Mouse (Mus musculus): ENCODE results near the gene Apba1. TPM values are rescaled to one million over a fixed set of nuclear protein-coding genes. Genes with fewer than 3 reads are reported as not detected.

Gene Apba1
- polyA plus RNA-seq, 1 experiment from 2014 or later = 0.02 TPM

GRCm38 (mm10) chr19:23779130-23779529, 20.4 kb downstream of the Apba1 start:
- H3K27me3 ChIP-seq = no peaks in the 10 kb centered on the region
- no peak overlapping the region for H3K4me3 ChIP-seq (replicated peaks)
- no peaks in the 10 kb centered on the region for H3K36me3 ChIP-seq
- H3K27ac ChIP-seq = no peak overlapping the region
- H3K4me1 ChIP-seq (replicated peaks) = no peaks in the 10 kb centered on the region
- no peaks in the 10 kb centered on the region for H3K9me3 ChIP-seq (replicated peaks)
- H3K9ac ChIP-seq = no peak overlapping the region
- ATAC-seq (ENCODE audit: low read depth) (no peak), DNase-seq (no peak)
- H3K4me2 ChIP-seq = no peak overlapping the region

DNA sequence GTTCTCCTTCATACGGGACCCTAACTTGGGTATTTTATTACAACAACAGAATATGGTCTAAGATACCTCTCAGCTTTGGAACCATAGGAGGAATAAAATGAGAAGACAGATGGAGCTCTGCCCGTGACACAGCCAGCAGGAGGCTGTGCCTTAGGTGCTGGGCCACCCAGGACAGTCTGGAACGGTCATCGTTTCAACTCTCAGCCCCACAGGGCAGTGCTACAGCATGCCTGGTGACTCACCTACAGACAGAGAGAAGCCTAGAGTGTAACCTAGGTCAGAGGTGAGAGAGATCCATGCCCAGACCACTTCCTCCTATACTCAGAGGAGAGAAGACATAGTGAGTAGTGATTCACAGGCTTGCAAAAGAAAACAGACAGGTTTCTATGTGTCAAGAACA, 21.4 kb downstream of the Apba1 start:
- ATAC-seq (ENCODE audit: low read depth) (no peak), DNase-seq (no peak)
- no peak overlapping the region for H3K4me3 ChIP-seq (replicated peaks)
- 65% methylated on average over 4 of the region's 4 CpGs for WGBS (ENCODE audit: insufficient replicate concordance)
- H3K4me1 ChIP-seq (replicated peaks) = no peaks in the 10 kb centered on the region
- no peaks in the 10 kb centered on the region for H3K9me3 ChIP-seq (replicated peaks)
- H3K27ac ChIP-seq = no peak overlapping the region
- H3K36me3 ChIP-seq = no peaks in the 10 kb centered on the region
- H3K9ac ChIP-seq = no peak overlapping the region
- no peaks in the 10 kb centered on the region for H3K27me3 ChIP-seq
- no peak overlapping the region for H3K4me2 ChIP-seq

DNA sequence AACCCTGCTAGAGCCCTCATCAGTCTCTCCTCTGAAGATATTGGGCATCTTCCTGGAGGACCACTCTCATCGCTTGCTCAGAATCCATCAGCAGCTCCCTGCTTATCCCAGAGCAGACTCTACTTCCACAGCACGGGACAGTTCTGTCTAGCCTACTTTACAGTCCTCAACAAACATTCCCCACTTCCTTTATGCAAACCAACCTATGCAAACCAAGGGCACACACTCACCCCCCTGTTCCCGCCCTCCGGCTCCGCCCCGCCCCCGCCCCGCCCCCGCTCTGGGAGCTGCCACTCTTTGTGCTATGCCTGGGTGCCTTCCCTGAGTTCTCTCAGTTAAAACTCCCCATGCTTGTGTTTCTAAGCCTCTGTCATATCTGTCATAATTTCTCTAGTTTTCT, 23.3 kb downstream of the Apba1 start:
- Histone ChIP-seq H3K27ac (no peak overlapping the region), H3K4me2 (no peak overlapping the region), H3K9me3 (replicated peaks) (no peaks in the 10 kb centered on the region), H3K4me3 (replicated peaks) (no peak overlapping the region), H3K4me1 (replicated peaks) (no peaks in the 10 kb centered on the region), H3K36me3 (no peaks in the 10 kb centered on the region), H3K27me3 (no peaks in the 10 kb centered on the region), H3K9ac (no peak overlapping the region)
- 11% methylated on average over 9 of the region's 9 CpGs for WGBS (ENCODE audit: insufficient replicate concordance)
- ATAC-seq (ENCODE audit: low read depth) (no peak), DNase-seq (no peak)

- no peak overlapping the region for H3K9ac ChIP-seq
- H3K4me3 ChIP-seq (replicated peaks) = no peak overlapping the region
- H3K27me3 ChIP-seq = no peaks in the 10 kb centered on the region
- no peak overlapping the region for H3K27ac ChIP-seq
- H3K36me3 ChIP-seq = no peaks in the 10 kb centered on the region
- no peak for ATAC-seq (ENCODE audit: low read depth)
- no peaks in the 10 kb centered on the region for H3K9me3 ChIP-seq (replicated peaks)
- 64% methylated on average over 9 of the region's 9 CpGs for WGBS (ENCODE audit: insufficient replicate concordance)
- no peak overlapping the region for H3K4me2 ChIP-seq
- no peak for DNase-seq
- H3K4me1 ChIP-seq (replicated peaks) = no peaks in the 10 kb centered on the region
These were observed 29.9 kb downstream of the Apba1 start for GRCm38 (mm10) chr19:23788420-23789132.

GRCm38 (mm10) chr19:23791704-23792103, 33.0 kb downstream of the Apba1 start:
- WGBS (ENCODE audit: insufficient replicate concordance) = 13% methylated on average over 6 of the region's 6 CpGs
- DNase-seq = no peak
- no peak for ATAC-seq (ENCODE audit: low read depth)

DNA sequence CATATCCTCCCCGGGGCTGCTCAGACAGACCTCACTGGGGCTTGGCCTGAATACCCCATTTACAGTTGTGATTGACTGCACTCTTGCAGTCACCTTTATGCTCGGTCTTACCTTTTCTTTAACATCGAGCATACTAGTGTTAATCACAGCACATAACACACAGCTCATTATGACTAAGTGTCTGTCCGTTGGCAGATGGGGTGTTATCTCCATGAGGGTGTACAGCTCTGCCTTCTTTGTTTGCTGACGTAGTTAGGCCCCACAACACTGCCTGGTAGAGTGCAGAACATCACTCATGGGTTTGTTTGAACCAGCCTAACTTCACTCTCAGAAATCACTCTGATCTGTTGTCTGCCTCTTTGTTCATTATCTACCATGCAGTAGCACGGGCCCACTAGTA, 33.9 kb downstream of the Apba1 start:
- WGBS (ENCODE audit: insufficient replicate concordance) = 57% methylated on average over 6 of the region's 6 CpGs
- no peaks in the 10 kb centered on the region for H3K4me1 ChIP-seq (replicated peaks)
- H3K9ac ChIP-seq = no peak overlapping the region
- H3K36me3 ChIP-seq = no peaks in the 10 kb centered on the region
- H3K9me3 ChIP-seq (replicated peaks) = no peaks in the 10 kb centered on the region
- H3K4me2 ChIP-seq = no peak overlapping the region
- DNase-seq (no peak), ATAC-seq (ENCODE audit: low read depth) (no peak)
- no peak overlapping the region for H3K27ac ChIP-seq
- H3K27me3 ChIP-seq = no peaks in the 10 kb centered on the region
- H3K4me3 ChIP-seq (replicated peaks) = no peak overlapping the region

More at GRCm38 (mm10) chr19:23791704-23792103, 33.0 kb downstream of the Apba1 start:
- Histone ChIP-seq H3K27me3 (no peaks in the 10 kb centered on the region), H3K27ac (no peak overlapping the region), H3K9me3 (replicated peaks) (no peaks in the 10 kb centered on the region), H3K9ac (no peak overlapping the region), H3K4me3 (replicated peaks) (no peak overlapping the region), H3K36me3 (no peaks in the 10 kb centered on the region), H3K4me1 (replicated peaks) (no peaks in the 10 kb centered on the region), H3K4me2 (no peak overlapping the region)

- Histone ChIP-seq H3K27me3 (no peaks in the 10 kb centered on the region), H3K4me2 (no peak overlapping the region), H3K27ac (no peak overlapping the region), H3K9ac (no peak overlapping the region), H3K4me1 (replicated peaks) (no peaks in the 10 kb centered on the region), H3K36me3 (no peaks in the 10 kb centered on the region), H3K4me3 (replicated peaks) (no peak overlapping the region), H3K9me3 (replicated peaks) (no peaks in the 10 kb centered on the region)
- WGBS (ENCODE audit: insufficient replicate concordance) = 65% methylated on average over 3 of the region's 3 CpGs
- no peak for DNase-seq
- no peak for ATAC-seq (ENCODE audit: low read depth)
These were observed 35.8 kb downstream of the Apba1 start for GRCm38 (mm10) chr19:23794491-23794890.

DNA sequence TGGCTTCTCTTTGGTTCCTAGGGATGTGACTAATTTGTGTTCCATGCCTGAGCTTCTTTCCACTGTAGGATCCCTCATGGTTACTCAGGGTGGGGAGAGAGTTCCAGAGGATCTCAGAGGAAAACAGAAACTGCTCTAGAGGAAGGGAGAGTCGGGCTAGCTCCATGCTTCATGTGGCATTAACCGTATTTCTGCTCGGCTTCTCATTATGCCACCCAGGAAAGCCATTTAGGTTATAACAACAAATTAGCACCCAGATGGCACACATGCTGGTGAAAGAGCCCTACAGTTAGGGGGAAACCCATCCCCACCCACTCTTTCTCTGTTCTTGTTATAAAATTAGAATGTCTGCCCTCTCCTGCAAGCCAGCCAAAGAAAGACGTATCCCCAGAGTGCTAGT, 36.5 kb downstream of the Apba1 start:
- Histone ChIP-seq H3K9ac (no peak overlapping the region), H3K27ac (no peak overlapping the region), H3K4me1 (replicated peaks) (no peaks in the 10 kb centered on the region), H3K9me3 (replicated peaks) (no peaks in the 10 kb centered on the region), H3K4me2 (no peak overlapping the region), H3K4me3 (replicated peaks) (no peak overlapping the region), H3K27me3 (no peaks in the 10 kb centered on the region), H3K36me3 (no peaks in the 10 kb centered on the region)
- no peak for DNase-seq
- 70% methylated on average over 4 of the region's 4 CpGs for WGBS (ENCODE audit: insufficient replicate concordance)
- ATAC-seq (ENCODE audit: low read depth) = no peak

- Histone ChIP-seq H3K36me3 (no peaks in the 10 kb centered on the region), H3K9me3 (replicated peaks) (no peaks in the 10 kb centered on the region), H3K27ac (no peak overlapping the region), H3K4me3 (replicated peaks) (no peak overlapping the region), H3K9ac (no peak overlapping the region), H3K4me1 (replicated peaks) (no peaks in the 10 kb centered on the region), H3K4me2 (no peak overlapping the region), H3K27me3 (no peaks in the 10 kb centered on the region)
- ATAC-seq (ENCODE audit: low read depth) (no peak), DNase-seq (no peak)
- 53% methylated on average over 1 of the region's 1 CpGs for WGBS (ENCODE audit: insufficient replicate concordance)
These were observed 42.5 kb downstream of the Apba1 start for GRCm38 (mm10) chr19:23801174-23801573.

- DNase-seq = no peak
- Histone ChIP-seq H3K36me3 (no peaks in the 10 kb centered on the region), H3K4me2 (no peak overlapping the region), H3K4me3 (replicated peaks) (no peak overlapping the region), H3K9ac (no peak overlapping the region), H3K4me1 (replicated peaks) (no peaks in the 10 kb centered on the region), H3K9me3 (replicated peaks) (no peaks in the 10 kb centered on the region), H3K27me3 (no peaks in the 10 kb centered on the region), H3K27ac (no peak overlapping the region)
- no peak for ATAC-seq (ENCODE audit: low read depth)
- WGBS (ENCODE audit: insufficient replicate concordance) = 40% methylated on average over 4 of the region's 4 CpGs
These were observed 44.7 kb downstream of the Apba1 start for GRCm38 (mm10) chr19:23803221-23803870.

DNA sequence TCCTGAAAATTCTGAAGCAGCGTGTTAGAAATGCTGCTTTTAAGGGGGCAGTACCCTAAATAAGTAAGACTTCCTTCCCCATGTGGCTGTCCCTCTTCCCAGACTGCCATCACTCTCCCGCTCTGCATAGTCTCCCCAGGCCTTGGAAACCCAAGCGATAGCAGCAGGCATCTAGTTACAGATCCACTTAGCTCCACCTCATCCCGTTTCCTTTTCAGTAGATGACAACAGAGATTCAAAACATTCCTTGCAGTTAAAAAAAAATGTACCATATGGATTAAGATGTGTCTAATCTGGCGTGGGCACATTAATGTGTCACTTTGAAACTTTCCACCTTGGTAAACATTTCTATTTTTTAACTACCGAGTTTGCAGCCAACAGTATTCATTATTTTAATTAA, 48.1 kb downstream of the Apba1 start:
- Histone ChIP-seq H3K4me3 (replicated peaks) (no peak overlapping the region), H3K9me3 (replicated peaks) (no peaks in the 10 kb centered on the region), H3K4me1 (replicated peaks) (no peaks in the 10 kb centered on the region), H3K9ac (no peak overlapping the region), H3K36me3 (no peaks in the 10 kb centered on the region), H3K4me2 (no peak overlapping the region), H3K27me3 (no peaks in the 10 kb centered on the region), H3K27ac (no peak overlapping the region)
- no peak for ATAC-seq (ENCODE audit: low read depth)
- DNase-seq = no peak
- WGBS (ENCODE audit: insufficient replicate concordance) = 44% methylated on average over 6 of the region's 6 CpGs

GRCm38 (mm10) chr19:23807371-23807770, 48.7 kb downstream of the Apba1 start:
- Histone ChIP-seq H3K27ac (no peak overlapping the region), H3K4me1 (replicated peaks) (no peaks in the 10 kb centered on the region), H3K4me2 (no peak overlapping the region), H3K9ac (no peak overlapping the region), H3K27me3 (no peaks in the 10 kb centered on the region), H3K36me3 (no peaks in the 10 kb centered on the region), H3K4me3 (replicated peaks) (no peak overlapping the region), H3K9me3 (replicated peaks) (no peaks in the 10 kb centered on the region)
- 72% methylated on average over 8 of the region's 8 CpGs for WGBS (ENCODE audit: insufficient replicate concordance)
- ATAC-seq (ENCODE audit: low read depth) (no peak), DNase-seq (no peak)

Data from liver, embryonic 13.5 days (tissue).